Mouse (Mus musculus): ENCODE measurements around the gene Kmt5b. TPM values are rescaled to one million over a fixed set of nuclear protein-coding genes. Genes with fewer than 3 reads are reported as not detected.

The Kmt5b gene
- total RNA-seq, 2 experiments from 2014 or later = 44.1 to 63.0 TPM

DNA sequence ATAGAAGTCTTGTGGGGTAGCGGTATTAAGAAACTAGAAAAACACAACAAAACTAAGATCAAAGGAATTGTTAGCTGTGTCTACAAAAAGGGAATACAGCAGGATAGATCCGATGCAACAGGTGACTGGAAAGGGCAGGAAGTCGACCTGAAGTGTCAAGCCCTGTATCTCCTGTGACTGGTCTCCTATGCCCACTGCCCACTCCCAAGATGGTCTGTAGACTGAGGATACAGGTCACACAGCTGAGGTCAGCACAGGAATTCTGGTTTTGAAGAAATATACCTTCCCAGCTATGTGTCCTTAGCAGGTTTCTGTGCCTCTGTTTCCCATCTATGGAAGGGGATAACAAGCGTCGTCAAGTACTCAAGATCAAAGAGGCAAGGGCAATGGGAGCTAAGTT, 843 bp upstream of the Kmt5b start:
- DNase-seq (ENCODE audit: low spot score in 2 of 2) = no peak

DNA sequence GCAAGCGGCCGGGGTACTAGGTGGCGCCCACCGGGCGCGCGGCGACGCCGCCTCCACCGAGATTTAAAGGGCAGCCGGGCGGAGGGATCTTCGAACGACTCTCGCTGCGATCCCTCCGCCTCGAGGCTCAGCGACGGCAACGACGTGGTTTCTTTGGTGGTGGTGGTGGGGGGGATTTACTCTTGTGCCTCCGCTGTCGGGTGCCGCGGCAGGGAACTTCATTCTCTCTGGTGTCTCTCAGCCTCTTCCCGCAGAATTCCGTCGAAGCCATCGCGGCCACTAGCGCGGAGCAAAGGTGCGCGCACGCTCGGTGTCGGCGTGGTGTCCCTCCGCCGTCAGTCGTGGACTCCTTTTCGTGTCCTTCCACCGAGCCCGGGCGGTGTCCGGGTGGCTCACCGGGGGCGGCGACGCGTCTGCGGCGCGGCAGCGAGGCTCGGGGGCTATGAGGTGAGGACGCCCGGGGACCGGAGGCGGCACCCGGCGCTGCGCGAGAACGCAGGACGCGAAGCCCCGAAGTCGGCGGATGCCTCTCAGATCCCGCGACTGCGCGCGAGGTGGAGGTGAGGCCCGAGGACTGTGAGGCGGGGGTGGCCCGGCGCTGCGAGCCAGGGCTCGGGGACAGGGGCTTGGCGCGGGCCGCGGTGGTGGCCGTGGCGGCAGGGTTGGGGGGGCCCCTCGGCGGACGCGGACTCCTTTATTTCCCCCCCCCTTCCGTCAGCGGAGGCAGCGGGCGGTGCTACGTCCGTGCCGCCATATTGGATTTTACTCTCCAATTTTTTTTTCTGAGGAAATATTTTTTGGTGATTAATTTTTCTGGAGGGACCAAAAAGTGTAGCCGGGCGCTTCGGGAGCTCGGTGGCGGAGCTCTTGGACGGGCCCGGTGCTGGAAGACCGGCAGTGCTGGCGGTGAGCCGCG, 818 bp downstream of the Kmt5b start:
- intact Hi-C loops (cut with DNase I) = loop anchor here (2.0 to 5.0 kb wide), 4 partner anchors 46 to 145 kb away; partner anchors contain the start of genes 1810055G02Rik, Chka and Ndufs8
- peak; percentile 88 to 91 for DNase-seq (ENCODE audit: low spot score in 2 of 2)

More for the DNA sequence above, 843 bp upstream of the Kmt5b start:
- intact Hi-C loops (cut with DNase I) = loop anchor here (2.0 to 5.0 kb wide), 4 partner anchors 44 to 146 kb away; partner anchors contain the start of genes 1810055G02Rik, Chka and Ndufs8

DNA sequence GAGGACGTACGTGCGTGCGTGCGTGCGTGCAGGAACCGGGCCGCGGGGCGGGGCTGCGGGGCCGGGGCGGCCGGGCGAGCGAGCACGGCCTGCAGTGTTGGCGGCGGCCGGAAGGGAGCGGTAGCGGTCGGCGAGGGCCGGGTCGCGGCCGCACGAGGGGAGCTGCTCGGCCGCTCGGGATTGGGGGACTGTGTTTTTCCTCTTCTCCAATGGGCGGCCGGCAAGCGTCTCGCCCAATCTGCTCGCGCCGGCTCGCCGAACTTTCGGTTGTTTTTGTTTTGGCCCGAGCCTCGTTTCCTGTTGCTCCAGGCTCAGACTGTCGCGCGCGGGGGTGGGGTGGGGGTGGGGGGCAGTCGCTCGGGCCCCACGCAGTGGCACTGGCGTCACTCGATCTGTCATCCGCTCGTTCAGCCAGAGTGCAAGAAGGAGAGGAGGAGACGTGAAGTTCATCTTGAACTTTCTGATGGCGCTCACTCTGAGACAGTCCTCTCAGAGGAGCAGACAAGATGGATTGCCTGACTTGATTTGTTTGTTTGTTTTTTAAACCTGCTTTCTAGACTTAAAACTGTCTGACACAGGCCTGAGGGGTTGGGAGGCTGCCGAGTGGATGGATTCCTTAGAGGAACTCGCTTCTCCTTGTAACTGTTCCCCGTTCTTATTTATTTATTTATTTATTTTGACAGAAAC, 1.6 kb downstream of the Kmt5b start:
- intact Hi-C loops (cut with DNase I) = loop anchor here (5.0 kb wide), 3 partner anchors 47 to 83 kb away; partner anchors contain the start of genes 1810055G02Rik and Chka
- peak; percentile 90 to 94 for DNase-seq (ENCODE audit: low spot score in 2 of 2)

DNA sequence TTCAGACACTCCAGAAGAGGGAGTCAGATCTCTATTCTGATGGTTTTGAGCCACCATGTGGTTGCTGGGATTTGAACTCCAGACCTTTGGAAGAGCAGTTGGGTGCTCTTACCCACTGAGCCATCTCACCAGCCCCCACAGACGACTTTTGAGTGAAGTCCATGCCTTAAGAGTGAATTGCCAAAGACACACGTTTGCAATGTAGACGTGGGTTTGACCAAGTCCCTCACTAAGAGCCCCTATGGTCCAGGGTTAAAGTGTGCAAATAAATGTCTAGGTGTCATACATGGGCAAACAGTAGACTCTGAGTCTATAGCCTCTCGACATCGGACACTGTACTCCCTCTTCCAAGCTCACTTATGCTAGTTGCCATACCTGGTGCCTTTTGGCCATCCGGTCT, 2.3 kb downstream of the Kmt5b start:
- intact Hi-C loops (cut with DNase I) = loop anchor here (5.0 kb wide), 3 partner anchors 47 to 83 kb away; partner anchors contain the start of genes 1810055G02Rik and Chka

DNA sequence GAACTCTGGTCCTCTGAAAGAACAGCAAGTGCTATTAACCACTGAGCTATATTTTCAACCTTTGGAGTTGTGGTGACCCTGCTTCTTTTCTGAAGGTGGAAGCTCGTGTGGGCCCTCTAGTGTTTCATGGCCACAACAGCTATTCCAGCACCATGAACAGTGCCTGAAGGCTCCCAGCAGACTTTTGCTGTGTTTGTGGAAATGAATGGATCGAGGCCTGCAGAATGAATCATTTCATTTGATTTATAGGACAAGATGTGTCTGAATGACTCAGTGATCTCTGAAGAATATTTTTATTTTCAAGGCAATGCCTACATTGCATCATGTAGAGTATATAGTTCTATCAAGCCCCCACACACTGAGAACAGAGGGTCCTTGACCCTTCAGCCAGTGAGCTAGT, 6.9 kb downstream of the Kmt5b start:
- DNase-seq (ENCODE audit: low spot score in 2 of 2) = no peak
- intact Hi-C loops (cut with DNase I) = no loop called here

More for the DNA sequence above, 2.3 kb downstream of the Kmt5b start:
- no peak for DNase-seq (ENCODE audit: low spot score in 2 of 2)

DNA sequence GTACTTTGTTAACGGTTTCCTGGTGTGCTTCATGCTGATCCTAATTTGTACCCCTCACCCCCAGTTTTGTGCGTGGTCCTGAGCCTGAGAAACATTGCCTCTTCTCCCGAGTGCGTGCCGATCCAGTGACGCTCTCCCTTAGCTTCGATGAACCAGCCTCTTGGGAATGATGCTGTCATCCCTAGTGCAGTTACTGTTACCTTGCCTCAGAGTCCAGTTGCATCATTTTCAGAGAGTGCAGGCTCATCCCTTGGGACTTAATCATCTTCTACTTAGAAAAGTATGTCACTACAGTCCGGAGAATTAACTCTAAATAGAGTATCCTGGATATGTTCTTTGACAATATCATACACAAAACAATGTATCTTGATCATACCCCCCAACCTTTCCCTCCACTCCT, 11.5 kb downstream of the Kmt5b start:
- DNase-seq (ENCODE audit: low spot score in 2 of 2) = no peak
- intact Hi-C loops (cut with DNase I) = no loop called here

DNA sequence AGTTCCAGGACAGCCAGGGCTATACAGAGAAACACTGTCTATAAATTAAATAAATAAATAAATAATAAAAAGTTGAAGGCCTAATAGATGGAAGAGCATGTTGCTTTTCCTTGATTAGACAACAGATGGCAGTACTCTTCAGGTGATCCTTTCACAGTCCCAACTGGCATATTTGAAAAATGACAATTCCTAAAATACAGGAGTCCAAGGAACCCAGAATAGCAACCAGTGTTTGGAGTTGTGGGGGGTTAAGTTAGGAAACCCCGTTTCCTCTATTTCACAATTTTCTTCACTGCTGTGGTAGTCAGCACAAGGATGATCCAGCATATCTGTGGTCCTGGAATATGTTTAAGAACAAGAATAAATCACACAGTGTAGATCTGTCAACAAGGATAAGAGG, 22.9 kb downstream of the Kmt5b start:
- intact Hi-C loops (cut with DNase I) = no loop called here
- no peak for DNase-seq (ENCODE audit: low spot score in 2 of 2)

DNA sequence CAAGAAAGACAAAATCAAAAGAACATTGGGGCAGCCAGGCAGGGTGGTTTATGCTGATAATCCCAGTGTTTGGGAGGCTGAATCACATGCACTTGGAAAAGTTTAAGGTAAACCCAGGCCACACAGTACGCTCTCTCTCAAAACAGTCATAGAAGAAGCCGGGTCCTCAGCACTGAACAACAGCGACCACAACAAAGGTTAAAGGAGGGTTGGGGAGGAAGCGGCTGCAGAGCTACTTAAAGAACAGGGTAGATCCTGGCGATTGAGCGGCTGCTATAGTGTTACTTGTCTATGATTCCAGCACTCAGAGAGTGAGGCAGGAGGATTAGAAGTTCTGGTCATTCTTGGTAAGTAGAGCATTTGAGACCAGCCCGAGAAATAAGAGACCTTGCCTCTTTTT, 38.3 kb downstream of the Kmt5b start:
- intact Hi-C loops (cut with DNase I) = no loop called here
- no peak for DNase-seq (ENCODE audit: low spot score in 2 of 2)

DNA sequence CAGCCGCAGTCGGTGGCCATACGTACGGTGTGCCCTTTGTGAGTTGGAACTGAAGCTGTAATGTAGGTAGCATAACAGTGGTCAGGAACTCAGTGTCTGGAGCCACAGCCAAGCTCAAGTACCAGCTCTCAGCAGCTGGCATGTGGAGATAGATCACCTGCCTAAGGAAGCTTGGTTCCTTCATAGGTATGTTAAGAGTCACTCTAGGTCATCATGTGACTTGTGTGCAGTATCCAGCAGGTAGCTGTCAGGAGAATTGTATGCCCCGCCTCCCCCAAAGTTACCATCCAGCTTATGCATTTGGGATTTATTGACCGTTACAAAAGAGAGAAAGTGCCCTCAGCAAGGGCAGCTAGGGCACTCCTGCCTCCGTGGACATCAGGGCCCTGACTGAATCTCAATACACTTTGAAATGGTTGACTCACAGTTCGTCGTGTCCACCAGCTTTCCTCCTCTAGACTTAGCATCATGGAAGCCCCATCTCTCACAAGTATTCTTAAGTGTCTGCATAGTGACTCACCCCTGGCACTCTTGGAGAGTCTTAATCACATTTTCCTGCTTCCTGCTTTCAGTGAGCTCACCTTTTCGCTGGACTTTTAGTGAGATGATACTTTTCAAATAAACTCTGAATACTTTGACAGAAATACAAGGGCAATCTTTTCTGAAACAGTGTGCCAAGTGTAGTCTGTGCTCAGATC, 43.5 kb downstream of the Kmt5b start:
- intact Hi-C loops (cut with DNase I) = no loop called here
- no peak for DNase-seq (ENCODE audit: low spot score in 2 of 2)

DNA sequence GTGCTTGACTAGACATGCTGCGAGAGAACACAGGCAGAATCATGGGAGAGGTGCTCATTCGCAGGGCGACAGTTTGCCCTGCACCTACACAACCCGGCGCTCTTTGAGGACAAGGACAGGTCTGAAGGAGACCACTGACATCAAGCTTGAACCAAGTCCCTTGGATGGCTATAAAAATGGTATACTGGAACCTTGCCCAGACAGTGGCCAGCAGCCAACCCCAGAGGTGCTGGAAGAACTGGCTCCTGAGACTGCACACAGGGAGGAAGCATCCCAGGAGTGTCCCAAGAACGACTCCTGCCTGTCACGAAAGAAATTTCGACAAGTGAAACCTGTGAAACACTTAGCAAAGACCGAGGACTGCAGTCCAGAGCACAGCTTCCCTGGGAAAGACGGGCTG, 47.2 kb downstream of the Kmt5b start:
- intact Hi-C loops (cut with DNase I) = no loop called here
- no peak for DNase-seq (ENCODE audit: low spot score in 2 of 2)

DNA sequence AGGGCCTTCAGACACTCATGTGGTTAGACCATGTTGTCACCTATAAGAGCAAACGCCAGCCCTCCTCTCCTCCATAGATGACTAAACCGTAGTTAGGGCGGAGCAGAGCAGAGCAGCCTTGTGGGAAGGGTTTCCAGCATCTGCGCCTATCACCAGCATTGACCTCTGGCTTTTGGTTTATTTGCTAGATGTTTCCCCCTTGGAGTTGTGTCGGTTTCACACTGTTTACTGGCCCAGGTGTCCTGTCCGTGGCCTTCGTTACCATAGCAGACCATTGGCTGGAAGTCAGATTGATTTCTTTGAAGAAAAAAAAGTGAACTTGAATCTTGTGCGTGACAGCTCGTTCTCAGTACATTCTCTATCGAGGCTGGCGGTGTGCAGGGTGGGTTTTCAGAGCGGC, 48.6 kb downstream of the Kmt5b start:
- DNase-seq (ENCODE audit: low spot score in 2 of 2) = no peak
- intact Hi-C loops (cut with DNase I) = no loop called here

DNA sequence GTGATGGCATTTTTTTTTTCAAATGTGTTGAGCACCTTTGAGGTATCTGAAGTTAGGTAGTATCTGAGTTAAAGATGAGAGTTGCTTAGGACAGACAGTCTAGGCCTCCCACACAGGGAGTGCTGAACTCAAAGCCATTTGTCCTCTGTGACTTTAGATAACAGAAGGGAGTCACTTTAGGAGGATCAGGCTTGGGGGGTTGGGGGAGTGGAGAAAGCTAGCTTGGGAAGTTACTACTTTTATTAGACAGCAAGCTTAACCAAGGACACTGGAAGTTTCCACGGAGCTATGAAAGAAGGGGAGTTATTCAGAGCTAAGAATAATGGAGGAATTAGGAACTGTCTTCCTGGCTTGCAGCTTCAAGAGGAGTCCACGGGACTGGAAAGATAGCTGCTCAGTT, 51.9 kb downstream of the Kmt5b start:
- intact Hi-C loops (cut with DNase I) = no loop called here
- DNase-seq (ENCODE audit: low spot score in 2 of 2) = no peak

DNA sequence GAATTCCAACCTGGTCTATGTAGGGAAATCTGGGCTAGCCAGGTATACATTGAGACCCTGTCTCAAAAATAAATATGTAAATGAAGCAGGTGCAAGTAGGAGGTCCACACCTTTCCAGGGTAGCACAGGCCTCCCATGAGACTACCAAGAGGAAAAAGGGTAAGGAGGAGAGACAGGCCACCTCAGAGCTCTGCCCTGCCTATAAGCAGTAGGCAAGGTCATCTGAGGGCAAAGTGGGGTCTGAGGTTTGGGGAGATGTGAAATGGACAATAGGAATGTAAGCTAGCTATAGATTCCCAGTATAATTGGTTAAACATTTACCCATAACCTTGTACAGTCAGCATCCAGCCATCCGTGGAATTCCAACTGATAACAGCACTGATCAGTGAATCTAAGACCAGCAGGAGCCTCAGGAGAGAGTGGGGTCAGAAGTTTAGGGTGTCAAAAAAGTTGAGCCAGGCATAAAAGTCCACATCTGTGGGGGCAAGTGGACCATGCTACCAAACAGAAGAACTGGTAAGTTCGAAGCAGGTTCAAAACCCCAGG, 52.8 kb downstream of the Kmt5b start:
- no peak for DNase-seq (ENCODE audit: low spot score in 2 of 2)
- intact Hi-C loops (cut with DNase I) = no loop called here

DNA sequence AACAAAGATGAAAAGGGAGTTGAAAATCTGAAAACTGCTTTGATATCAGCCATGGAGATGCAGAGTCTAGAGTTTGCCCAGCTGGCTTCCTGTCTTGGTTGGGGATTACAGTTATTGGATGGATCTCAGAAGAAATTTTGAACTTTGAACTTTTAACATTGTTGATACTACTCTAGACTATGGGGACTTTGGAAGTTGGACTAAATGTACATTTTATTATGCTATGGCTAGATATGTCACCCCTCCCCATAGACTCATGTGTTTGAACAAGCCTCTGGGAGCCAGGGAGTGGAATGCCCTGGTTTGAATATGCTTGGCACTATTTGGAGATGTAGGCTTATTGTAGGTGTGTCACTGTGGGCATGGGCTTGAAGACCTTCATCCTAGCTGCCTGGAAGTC, 57.8 kb downstream of the Kmt5b start:
- DNase-seq (ENCODE audit: low spot score in 2 of 2) = no peak
- intact Hi-C loops (cut with DNase I) = no loop called here

DNA sequence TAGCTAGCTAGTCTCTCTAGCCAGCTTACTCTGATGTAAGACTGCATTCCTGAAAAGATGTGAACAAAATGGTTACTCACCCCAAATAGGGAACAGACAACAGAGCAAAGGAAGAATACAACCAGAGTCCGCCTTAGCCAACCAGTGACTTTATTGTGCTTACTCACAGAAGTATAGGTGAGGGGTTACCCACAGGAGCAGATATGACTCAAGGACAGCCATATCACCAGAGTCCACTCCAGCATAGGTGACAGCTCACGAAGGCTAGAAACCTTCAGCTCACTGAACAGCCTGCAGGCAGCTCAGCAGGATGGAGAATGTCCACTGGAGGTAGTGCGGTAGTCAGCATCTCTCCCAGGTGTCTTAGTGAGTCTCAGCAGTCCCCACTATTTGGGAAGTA, 62.6 kb downstream of the Kmt5b start:
- intact Hi-C loops (cut with DNase I) = no loop called here
- no peak for DNase-seq (ENCODE audit: low spot score in 2 of 2)

DNA sequence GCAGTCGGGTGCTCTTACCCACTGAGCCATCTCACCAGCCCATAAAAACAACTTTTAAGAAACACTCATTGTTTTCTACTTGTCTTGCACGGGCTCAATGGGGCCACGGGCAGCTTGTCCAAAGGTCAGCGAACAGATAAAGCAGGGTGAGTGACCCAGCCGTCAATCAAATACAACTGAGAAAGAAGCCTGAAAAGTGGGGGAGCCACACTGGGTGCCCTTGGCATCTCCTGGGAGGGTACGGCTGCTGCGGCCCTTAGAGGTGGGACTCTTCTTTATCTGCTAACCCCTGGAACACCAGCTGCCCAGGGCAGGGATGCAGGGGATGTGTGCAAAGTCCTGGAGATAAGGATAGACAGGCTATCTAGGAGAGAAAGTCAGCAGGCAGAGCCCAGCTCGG, 64.5 kb downstream of the Kmt5b start:
- no peak for DNase-seq (ENCODE audit: low spot score in 2 of 2)
- intact Hi-C loops (cut with DNase I) = no loop called here

DNA sequence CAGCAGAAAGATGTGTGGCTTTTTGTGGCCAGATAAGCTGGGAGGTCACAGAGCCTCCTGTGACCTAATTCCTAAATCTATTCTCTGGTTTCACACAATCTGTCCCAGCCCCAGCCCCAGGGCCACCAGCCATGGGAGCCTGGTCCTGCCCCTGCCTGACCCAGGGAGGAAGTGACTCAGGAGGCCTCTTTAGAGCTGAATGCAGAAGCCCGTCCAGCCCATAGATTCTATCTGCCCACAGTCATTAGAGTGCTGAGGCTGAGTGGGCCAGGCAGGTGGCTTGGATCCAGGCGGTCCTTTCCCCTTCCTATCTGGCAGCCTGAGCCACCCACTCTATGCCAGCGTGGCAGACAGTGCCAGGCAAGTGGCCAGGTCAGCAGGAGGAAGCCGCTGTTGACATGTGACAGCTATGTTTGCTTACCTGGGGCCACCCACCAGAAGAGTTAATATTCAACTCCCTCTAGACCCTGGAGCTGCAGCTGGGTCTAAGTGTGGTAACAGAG, 65.7 kb downstream of the Kmt5b start:
- intact Hi-C loops (cut with DNase I) = no loop called here
- DNase-seq (ENCODE audit: low spot score in 2 of 2) = no peak

DNA sequence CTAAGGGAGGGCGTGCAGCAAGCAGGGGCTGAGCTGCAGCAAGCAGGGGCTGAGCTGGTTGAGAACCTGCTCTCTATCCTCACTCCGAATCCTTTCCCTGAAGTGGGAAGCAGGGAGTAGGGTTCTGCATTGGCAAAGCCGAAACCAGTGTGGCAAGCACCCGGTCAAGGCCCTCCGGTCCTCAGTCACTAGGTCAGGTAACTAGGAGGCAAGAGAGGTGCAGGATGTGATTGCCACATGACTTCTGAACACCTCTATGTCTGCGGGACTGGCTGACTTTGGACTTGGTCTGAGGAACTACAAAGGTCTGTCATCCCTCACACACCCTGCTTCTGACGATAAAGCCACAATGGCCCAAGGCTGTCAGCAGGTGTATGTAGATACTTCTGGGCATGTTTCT, 67.1 kb downstream of the Kmt5b start:
- intact Hi-C loops (cut with DNase I) = no loop called here
- DNase-seq (ENCODE audit: low spot score in 2 of 2) = no peak

DNA sequence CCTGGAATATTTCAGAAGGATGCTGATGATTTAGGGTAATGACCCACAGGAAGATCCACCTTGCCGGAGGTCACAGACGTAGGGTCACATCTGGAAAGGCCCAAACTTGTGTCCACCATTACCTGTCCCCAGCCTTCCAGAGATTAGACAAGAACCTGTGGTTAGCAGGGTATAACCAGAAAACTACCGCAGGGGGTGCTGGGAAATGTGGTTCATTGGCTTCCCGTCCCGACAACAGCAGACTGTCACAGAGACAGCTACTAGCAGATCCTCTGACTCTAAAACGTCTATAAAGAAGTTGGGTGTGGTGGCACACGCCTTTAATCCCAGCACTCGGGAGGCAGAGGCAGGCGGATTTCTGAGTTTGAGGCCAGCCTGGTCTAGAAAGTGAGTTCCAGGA, 69.6 kb downstream of the Kmt5b start:
- DNase-seq (ENCODE audit: low spot score in 2 of 2) = no peak
- intact Hi-C loops (cut with DNase I) = no loop called here

DNA sequence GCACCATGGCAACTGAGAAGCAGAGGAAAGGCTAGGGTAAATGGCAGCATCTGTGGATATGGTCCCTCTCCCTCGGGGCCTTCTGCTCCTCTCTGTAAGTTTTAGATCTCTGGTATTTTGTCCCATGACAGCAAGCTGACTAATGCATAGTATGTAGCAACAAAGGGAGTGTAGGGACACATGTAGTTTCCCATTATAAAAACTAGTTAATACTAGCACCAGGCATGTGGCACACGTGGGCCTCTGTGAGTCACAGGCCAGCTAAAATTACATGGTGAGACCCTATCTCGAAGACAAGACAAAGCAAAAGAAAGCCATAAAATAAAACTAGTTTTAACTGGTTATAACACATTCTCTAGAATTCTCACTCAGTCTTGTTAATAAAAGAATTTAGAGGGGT, 71.7 kb downstream of the Kmt5b start:
- no peak for DNase-seq (ENCODE audit: low spot score in 2 of 2)
- intact Hi-C loops (cut with DNase I) = no loop called here

All from left cerebral cortex, postnatal 36 days (tissue).